Mouse (Mus musculus) heart, postnatal 0 days (tissue): ENCODE results near the gene Cpeb3. TPM values are rescaled to one million over a fixed set of nuclear protein-coding genes. Genes with fewer than 3 reads are reported as not detected.

ENCODE experiments used
- ATAC-seq: fragments of 200-750 bp; cut with Nextera tagmentation; 2 replicates; pipeline ENCODE4 v1.8.0; 2017; ENCODE audit warnings: low read depth, moderate number of reproducible peaks, moderate library complexity; ENCODE audit not compliant: insufficient read depth
- DNase-seq: peaks from one replicate; pipeline ENCODE4 v3.0.0-alpha.2; 2016; ENCODE audit warnings: low spot score
- H3K27ac ChIP-seq: fragments of 300-500 bp; sonication (generic); 2 replicates; pipeline ENCODE4 v1.5.1; 2014; ENCODE audit warnings: low read depth, mild to moderate bottlenecking
- H3K27me3 ChIP-seq: fragments of 300-500 bp; sonication (generic); 2 replicates; pipeline ENCODE4 v1.6.1; 2014; ENCODE audit warnings: low read length, mixed read lengths; ENCODE audit not compliant: control insufficient read depth, insufficient read depth
- H3K36me3 ChIP-seq: fragments of 300-500 bp; sonication (generic); replicated peaks from 2 replicates; pipeline ENCODE4 v1.6.1; 2014; ENCODE audit warnings: low read length, mixed read lengths; ENCODE audit not compliant: control insufficient read depth, insufficient read depth
- H3K4me1 ChIP-seq: fragments of 300-500 bp; sonication (generic); 2 replicates; pipeline ENCODE4 v1.6.1; 2014; ENCODE audit warnings: antibody characterized with exemption; ENCODE audit not compliant: control insufficient read depth, insufficient read depth
- H3K4me2 ChIP-seq: fragments of 300-500 bp; sonication (generic); 2 replicates; pipeline ENCODE4 v1.6.1; 2014; ENCODE audit warnings: low read depth, mild to moderate bottlenecking, low read length, moderate library complexity
- H3K4me3 ChIP-seq: fragments of 300-500 bp; sonication (generic); 2 replicates; pipeline ENCODE4 v1.5.1; 2014; ENCODE audit warnings: low read depth, low read length
- H3K9ac ChIP-seq: fragments of 300-500 bp; sonication (generic); replicated peaks from 2 replicates; pipeline ENCODE4 v1.6.1; 2014; ENCODE audit warnings: low read depth, low read length, mixed read lengths
- H3K9me3 ChIP-seq: fragments of 300-500 bp; sonication (generic); replicated peaks from 2 replicates; pipeline ENCODE4 v1.6.1; 2016; ENCODE audit warnings: low read length; ENCODE audit not compliant: control insufficient read depth
- CTCF ChIP-seq: IDR thresholded peaks from 2 replicates; pipeline ENCODE4 v1.5.1; 2016; ENCODE audit warnings: antibody characterized with exemption, control low read depth, low read depth
- EP300 ChIP-seq: IDR thresholded peaks from 2 replicates; pipeline ENCODE4 v1.6.1; 2016; ENCODE audit warnings: antibody characterized with exemption, low read depth
- WGBS: fragments of 180-500 bp; shearing (Covaris S2); extraction: QIAGEN DNeasy Blood & Tissue Kit; methylation state at CpG from one replicate; pipeline ENCODE4 v1.1.7; 2014; 5-methylcytosine and 5-hydroxymethylcytosine counted together
- polyA plus RNA-seq: library from polyadenylated mRNA; unstranded; fragments of >200 nt; fragmentation: Nextera tagmentation; extraction: Ambion mirVana; gene quantifications from 2 replicates; pipeline ENCODE4 v1.2.1, GENCODE M21; 2015
- total RNA-seq: library from RNA; depleted of rRNA; stranded (reverse); fragments of >200 nt; gene quantifications from 2 replicates; pipeline ENCODE4 v1.2.3, GENCODE M21; 2014; ENCODE audit warnings: low replicate concordance

The Cpeb3 gene
- total and polyA plus RNA-seq, 2 experiments from 2014 or later: 13.7 to 21.8 TPM

DNA sequence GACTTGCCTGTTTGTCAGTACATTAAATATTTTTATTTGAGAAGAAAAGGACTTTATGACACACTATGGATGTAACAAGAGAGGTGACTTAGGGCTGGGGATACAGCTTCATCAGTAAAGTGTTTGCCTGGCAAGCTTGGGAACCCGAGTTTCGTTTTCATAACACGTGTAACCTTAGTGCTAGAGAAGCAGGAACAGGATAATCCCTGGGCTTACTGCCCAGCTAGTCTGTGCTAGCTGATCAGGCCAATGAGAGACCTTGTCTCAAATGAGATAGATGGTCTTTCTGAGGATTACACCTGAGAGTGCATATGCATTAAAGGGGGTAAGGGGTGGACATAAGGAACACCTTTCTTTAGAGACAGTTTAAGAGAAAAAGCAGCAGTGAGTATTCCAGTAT lies 3.0 kb upstream of the Cpeb3 start:
- no peaks in the 10 kb centered on the region for H3K9me3 ChIP-seq
- ATAC-seq (no peak), DNase-seq (no peak)
- no peaks in the 10 kb centered on the region for H3K27me3 ChIP-seq
- peaks cover 36% of the 10 kb centered on the region for H3K36me3 ChIP-seq
- no peak overlapping the region for H3K4me2 ChIP-seq
- H3K4me1 ChIP-seq: peaks cover 27% of the 10 kb centered on the region
- H3K27ac ChIP-seq: no peak overlapping the region
- H3K4me3 ChIP-seq: no peak overlapping the region
- H3K9ac ChIP-seq: no peak overlapping the region
- TF ChIP-seq CTCF: no peak
- TF ChIP-seq EP300: no peak
- 63% methylated on average over 3 of the region's 3 CpGs for WGBS

DNA sequence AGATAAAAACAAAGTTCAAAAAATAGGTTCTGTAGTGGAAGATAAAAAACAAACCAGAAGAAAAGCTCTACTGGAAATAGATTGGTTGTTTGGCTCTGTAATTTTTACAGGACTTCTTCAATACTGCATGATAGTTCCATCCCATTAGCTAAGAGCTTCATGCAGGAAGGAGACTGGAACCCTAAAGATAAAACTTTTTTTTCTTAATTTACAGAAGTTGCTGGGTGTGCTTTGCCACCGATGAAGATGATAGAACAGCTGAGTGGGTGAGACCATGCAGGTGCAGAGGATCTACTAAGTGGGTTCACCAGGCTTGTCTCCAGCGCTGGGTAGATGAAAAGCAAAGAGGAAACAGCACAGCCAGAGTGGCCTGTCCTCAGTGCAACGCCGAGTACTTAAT lies 2.1 kb upstream of the Cpeb3 start:
- no peak for ATAC-seq
- H3K4me3 ChIP-seq: no peak overlapping the region
- H3K9me3 ChIP-seq: no peaks in the 10 kb centered on the region
- H3K4me1 ChIP-seq: peaks cover 21% of the 10 kb centered on the region
- TF ChIP-seq CTCF (no peak), EP300 (no peak)
- H3K36me3 ChIP-seq: peaks cover 33% of the 10 kb centered on the region
- no peak for DNase-seq
- no peak overlapping the region for H3K27ac ChIP-seq
- no peak overlapping the region for H3K4me2 ChIP-seq
- 87% methylated on average over 4 of the region's 4 CpGs for WGBS
- H3K9ac ChIP-seq: no peak overlapping the region
- H3K27me3 ChIP-seq: no peaks in the 10 kb centered on the region

DNA sequence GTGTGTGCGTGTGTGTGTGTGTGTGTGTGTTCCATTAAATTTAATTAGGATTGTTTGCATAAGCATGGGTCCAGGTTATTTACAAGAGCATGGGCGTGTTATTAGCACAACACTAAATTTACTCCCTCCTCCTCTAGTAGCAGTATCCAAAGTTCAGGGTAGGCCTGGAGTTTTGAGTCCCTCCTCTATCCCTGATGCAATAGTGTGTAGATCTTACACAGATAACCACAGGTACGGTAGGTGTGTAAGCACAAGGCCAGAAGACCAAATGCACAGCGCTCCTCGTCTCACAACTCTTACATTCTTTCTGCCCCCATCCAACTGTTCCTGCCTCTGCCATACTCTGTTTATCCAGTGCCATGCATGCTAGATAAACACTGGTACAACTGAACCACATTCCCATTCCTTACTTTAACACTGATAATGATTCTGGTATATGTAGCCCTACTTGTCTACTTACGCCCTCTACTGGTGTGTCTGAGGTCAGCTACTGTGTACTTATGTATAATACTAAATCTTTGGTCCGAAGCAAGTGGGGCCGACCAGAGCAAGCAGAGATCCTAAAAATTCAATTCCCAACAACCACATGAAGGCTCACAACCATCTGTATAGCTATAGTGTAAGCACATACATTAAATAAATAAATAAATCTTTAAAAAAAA lies 1.2 kb upstream of the Cpeb3 start:
- Histone ChIP-seq H3K9me3 (no peaks in the 10 kb centered on the region), H3K27ac (no peak overlapping the region), H3K27me3 (no peaks in the 10 kb centered on the region), H3K9ac (no peak overlapping the region), H3K4me2 (peak overlapping the region; percentile 86), H3K36me3 (peaks cover 30% of the 10 kb centered on the region), H3K4me3 (peak overlapping the region; percentile 98; the same call in 1 of the 2 replicates), H3K4me1 (peaks cover 13% of the 10 kb centered on the region)
- DNase-seq (no peak), ATAC-seq (no peak)
- peak; percentile 36; the same call in 1 of the 2 replicates for TF ChIP-seq CTCF
- TF ChIP-seq EP300: no peak
- 76% methylated on average over 8 of the region's 8 CpGs for WGBS

DNA sequence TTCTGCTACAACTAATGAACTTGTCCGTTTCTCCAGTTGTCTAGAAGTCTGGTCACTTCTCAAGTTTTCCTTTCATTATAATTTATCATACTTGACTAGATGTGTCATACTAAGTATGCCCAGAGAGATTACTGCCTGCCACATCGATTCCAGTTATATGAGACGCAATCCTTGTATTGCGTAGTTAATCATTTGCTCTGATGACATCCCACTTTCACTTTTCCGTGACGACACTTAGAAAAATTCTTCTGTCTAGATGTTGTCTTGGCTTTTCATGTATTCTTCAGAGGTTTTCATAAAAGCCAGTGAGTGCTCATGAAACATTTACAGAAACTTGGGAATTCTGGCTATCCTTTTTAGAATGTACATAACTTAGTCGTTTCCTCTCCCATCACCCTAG lies 585 bp upstream of the Cpeb3 start:
- Histone ChIP-seq H3K9ac (peak overlapping the region; percentile 99; the same call in 1 of the 2 replicates), H3K36me3 (peaks cover 30% of the 10 kb centered on the region), H3K4me3 (peak overlapping the region; percentile 98), H3K9me3 (no peaks in the 10 kb centered on the region), H3K27me3 (no peaks in the 10 kb centered on the region), H3K4me1 (peaks cover 13% of the 10 kb centered on the region), H3K27ac (no peak overlapping the region), H3K4me2 (peak overlapping the region; percentile 86)
- WGBS: 58% methylated on average over 7 of the region's 7 CpGs
- DNase-seq: no peak
- ATAC-seq: no peak
- no peak for TF ChIP-seq CTCF
- no peak for TF ChIP-seq EP300

DNA sequence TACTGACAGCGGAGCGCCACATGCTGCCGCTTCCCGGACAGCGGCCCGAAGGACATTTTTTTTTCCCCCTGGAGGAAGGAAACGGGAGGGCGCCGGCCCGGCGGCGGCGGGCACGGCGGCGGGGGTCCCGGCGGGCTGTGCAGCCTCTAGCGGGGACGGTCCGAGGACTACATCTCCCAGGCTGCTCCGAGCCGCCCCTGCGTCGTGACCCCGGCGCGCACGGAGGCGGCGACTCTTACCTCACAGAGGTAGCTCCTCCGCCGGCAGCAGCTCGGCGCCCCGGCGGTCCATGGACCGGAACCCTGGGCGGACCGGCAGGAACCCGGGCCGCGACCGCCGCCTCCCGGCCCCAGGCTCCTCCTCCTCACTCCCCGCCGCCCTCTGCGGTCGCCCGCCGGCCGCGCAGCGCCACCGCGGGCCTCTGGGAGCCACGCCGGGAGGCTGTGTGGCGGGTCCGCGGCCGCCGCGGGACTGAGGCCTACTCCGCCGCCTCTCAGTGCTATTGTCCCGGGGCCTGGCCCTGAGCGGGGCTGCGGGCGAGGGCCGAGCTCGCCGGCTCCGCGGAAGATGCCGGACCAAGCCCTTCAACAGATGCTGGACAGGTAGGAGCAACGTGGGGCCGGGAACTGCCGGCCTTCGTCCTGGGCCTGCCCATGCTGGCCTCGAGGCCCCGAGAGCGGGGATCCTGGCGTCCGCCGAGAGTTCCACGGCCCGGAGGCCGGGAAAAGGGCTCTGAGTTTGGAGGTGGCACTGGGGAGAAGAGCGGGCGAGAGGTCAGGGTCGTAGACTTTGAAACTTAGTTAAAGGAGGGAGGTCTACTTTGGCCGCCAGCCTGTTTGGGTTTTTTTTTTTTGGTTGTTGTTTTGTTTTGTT lies 862 bp downstream of the Cpeb3 start, which contains the start of gene March5:
Gene March5, plus strand, starts transcription at position 241 of the 873 bp plus-strand sequence.
- peaks cover 13% of the 10 kb centered on the region for H3K4me1 ChIP-seq
- peak within 1 kb of the TSS; percentile 86 for H3K4me2 ChIP-seq
- ATAC-seq (peak; percentile 96), DNase-seq (peak; percentile 72)
- H3K9ac ChIP-seq: peak within 1 kb of the TSS; percentile 99
- peak within 1 kb of the TSS; percentile 98 for H3K4me3 ChIP-seq
- WGBS: under 1% methylated on average over 73 of the region's 94 CpGs
- H3K27me3 ChIP-seq: no peaks in the 10 kb centered on the region
- peak within 1 kb of the TSS; percentile 96 for H3K27ac ChIP-seq
- TF ChIP-seq EP300: no peak
- TF ChIP-seq CTCF: peak; percentile 10; the same call in 1 of the 2 replicates
- H3K36me3 ChIP-seq: peaks cover 22% of the 10 kb centered on the region
- no peaks in the 10 kb centered on the region for H3K9me3 ChIP-seq
